Mouse (Mus musculus) stomach, postnatal 0 days (tissue): ENCODE results near the gene Mydgf.

Source experiments
- CTCF ChIP-seq: IDR thresholded peaks from 2 replicates; pipeline ENCODE4 v1.5.1; 2016; ENCODE audit warnings: antibody characterized with exemption, low read depth, mild to moderate bottlenecking, moderate library complexity
- EP300 ChIP-seq: optimal IDR thresholded peaks from 2 replicates; pipeline ENCODE3; 2016; ENCODE audit warnings: antibody characterized with exemption

DNA sequence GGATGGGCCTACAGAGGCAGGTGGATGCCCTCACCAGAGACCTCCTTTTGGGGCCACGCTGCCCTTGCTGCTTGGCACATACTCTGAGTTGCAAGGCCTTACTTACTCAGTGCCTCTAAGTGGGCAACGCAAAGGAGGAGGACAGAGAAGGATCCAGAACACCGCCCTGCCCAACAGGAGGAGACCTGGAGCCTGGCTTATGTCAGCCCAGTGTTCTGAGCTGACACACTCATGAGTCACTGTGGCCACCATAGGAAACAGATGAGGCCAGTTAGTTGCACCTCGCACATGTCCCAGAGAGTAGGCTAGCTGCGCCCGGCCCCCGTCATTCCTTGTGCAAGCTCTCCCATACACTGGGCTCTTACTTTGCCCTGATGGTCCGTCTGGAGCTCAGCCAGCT lies 18.8 kb upstream of the Mydgf start:
- TF ChIP-seq CTCF: no peak
- no peak for TF ChIP-seq EP300
